Mouse (Mus musculus): Measurements from ENCODE around the gene Usp34.

DNA sequence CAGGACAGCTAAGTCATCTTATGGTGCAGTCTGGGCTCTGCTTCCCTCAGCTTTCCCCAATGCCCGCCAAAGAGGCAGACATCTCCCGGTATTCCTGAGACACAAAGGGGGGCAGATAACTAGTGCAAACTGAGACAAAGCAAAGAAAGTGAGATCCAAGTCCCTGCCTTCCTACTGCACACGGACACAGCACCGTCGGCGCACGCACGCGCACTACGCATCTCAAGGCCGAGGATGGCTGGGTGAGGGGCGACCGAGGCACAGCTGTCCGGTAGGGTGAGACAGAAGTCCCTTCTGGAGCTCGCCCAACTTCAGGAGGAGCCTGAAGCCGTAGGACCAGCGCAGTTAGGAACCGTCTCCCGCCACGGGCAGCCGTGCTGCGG, 190.6 kb downstream of the Usp34 start:
- TF ChIP-seq GATA1 (IDR thresholded peaks at IDR 0.05; ENCODE audit: borderline replicate concordance, low read length), result no peak
- no peak for TF ChIP-seq FLI1 (IDR thresholded peaks at IDR 0.05; ENCODE audit: low read length)
